ENCODE assay signal across 8 mouse cellular contexts in the genomic region with DNA sequence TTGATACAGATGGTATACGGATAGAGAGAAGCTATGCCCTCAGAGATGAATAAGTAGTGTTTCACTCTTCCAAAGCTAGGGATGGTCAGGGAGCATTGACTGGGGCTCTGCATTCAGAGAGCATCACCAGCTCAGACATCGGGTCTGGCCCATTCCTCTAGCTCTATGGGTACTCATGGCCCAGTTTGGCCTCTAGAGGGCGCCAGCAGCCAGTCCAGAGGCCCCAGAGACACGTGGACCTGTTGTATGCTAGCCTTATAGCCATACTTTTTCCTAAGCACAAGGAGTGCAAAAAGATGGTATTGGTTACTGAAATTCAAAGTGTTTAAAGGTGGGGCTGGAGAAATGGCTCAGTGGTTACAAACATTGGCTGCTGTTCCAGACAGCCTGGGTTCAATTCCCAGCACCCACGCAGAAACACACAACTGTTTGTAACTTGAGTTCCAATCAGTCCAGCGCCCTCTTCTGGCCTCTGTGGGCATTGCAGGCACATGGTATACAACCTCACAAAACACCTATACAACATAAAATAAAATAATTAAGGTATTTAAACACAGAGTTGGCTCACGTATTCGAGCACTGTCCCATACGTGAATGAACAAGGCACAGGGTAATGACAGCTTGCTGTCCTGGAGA.
DNase-seq lines count a peak whose midpoint lies in the region; ATAC-seq lines count a peak whose summit lies in the region.

No protein-coding gene starts in this region.

- H3K27me3 ChIP-seq in intestine, embryonic 15.5 days (replicated peaks), result no peaks in the 10 kb centered on the region

- no peak for ATAC-seq in intestine, embryonic 15.5 days

- H3K36me3 ChIP-seq in intestine, embryonic 15.5 days, result no peaks in the 10 kb centered on the region

- no peaks in the 10 kb centered on the region for H3K4me1 ChIP-seq in intestine, embryonic 15.5 days (replicated peaks)

- no peaks in the 10 kb centered on the region for H3K9me3 ChIP-seq in intestine, embryonic 15.5 days

- DNase-seq in adrenal gland, postnatal 10 days, result peak; percentile 29
- DNase-seq in adrenal gland, adult 18-20 months (ENCODE audit: low spot score in 2 of 2), result no peak
- DNase-seq in left cerebral cortex, postnatal 14 days (ENCODE audit: low spot score in 2 of 2), result peak; percentile 56 to 70
- DNase-seq in left cerebral cortex, adult 18-20 months (ENCODE audit: low spot score in 2 of 2), result no peak
- peak; percentile 88 for DNase-seq in R1 (ENCODE audit: low read depth, low spot score)
- peak; percentile 5 to 62 for DNase-seq in kidney, postnatal 36 days
- DNase-seq in layer of hippocampus, adult 18-20 months (ENCODE audit: low spot score in 2 of 2), result no peak

- H3K27ac ChIP-seq in intestine, embryonic 15.5 days, result no peak overlapping the region

- H3K9ac ChIP-seq in intestine, embryonic 15.5 days, result no peak overlapping the region

- intact Hi-C loops in left cerebral cortex, postnatal 14 days (cut with DNase I), result no loop called here

- WGBS in intestine, embryonic 15.5 days, result 58% methylated on average over 9 of the region's 9 CpGs

- H3K4me3 ChIP-seq in intestine, embryonic 15.5 days (replicated peaks), result no peak overlapping the region

- no peak overlapping the region for H3K4me2 ChIP-seq in intestine, embryonic 15.5 days (replicated peaks)

Comparison
In these comparisons a context has a peak if more than half of its experiments do, and no peak if none do; other contexts are left out.
1. DNase-seq: peak in adrenal gland, postnatal 10 days (single experiment), left cerebral cortex, postnatal 14 days (2 of 2), R1 (single experiment) and kidney, postnatal 36 days (2 of 2); none in adrenal gland, adult 18-20 months (0 of 2), left cerebral cortex, adult 18-20 months (0 of 2) and layer of hippocampus, adult 18-20 months (0 of 2).